Mouse (Mus musculus) heart, embryonic 10.5 days (tissue): ENCODE results near the gene Gm36245. TPM values are rescaled to one million over a fixed set of nuclear protein-coding genes. Genes with fewer than 3 reads are reported as not detected.

ENCODE experiments used
- DNase-seq: peaks from one replicate; pipeline ENCODE4 v3.0.0-alpha.2; 2017; ENCODE audit warnings: low spot score
- H3K27ac ChIP-seq: fragments of 300-500 bp; sonication (generic); 2 replicates; pipeline ENCODE4 v1.5.1; 2016; ENCODE audit warnings: mild to moderate bottlenecking
- H3K27me3 ChIP-seq: fragments of 300-500 bp; sonication (generic); 2 replicates; pipeline ENCODE4 v1.6.1; 2016; ENCODE audit warnings: mild to moderate bottlenecking; ENCODE audit not compliant: poor library complexity, insufficient read depth, severe bottlenecking
- H3K36me3 ChIP-seq: fragments of 300-500 bp; sonication (generic); 2 replicates; pipeline ENCODE4 v1.6.1; 2016; ENCODE audit warnings: mild to moderate bottlenecking, moderate library complexity
- H3K4me1 ChIP-seq: fragments of 300-500 bp; sonication (generic); 2 replicates; pipeline ENCODE4 v1.6.1; 2016; ENCODE audit warnings: mild to moderate bottlenecking
- H3K4me3 ChIP-seq: fragments of 300-500 bp; sonication (generic); 2 replicates; pipeline ENCODE4 v1.5.1; 2016; ENCODE audit warnings: mild to moderate bottlenecking, moderate library complexity
- H3K9me3 ChIP-seq: fragments of 300-500 bp; sonication (generic); 2 replicates; pipeline ENCODE4 v1.6.1; 2016; ENCODE audit warnings: mild to moderate bottlenecking, moderate library complexity
- WGBS: fragments of 180-500 bp; shearing (Covaris S2); methylation state at CpG from one replicate; pipeline ENCODE4 v1.1.7; 2016; 5-methylcytosine and 5-hydroxymethylcytosine counted together
- polyA plus RNA-seq: library from polyadenylated mRNA; unstranded; fragments of >200 nt; fragmentation: Nextera tagmentation; extraction: Ambion mirVana; gene quantifications from 2 replicates; pipeline ENCODE4 v1.2.1, GENCODE M21; 2016

Gm36245 gene
- polyA plus RNA-seq, result not detected in 2 replicates

DNA sequence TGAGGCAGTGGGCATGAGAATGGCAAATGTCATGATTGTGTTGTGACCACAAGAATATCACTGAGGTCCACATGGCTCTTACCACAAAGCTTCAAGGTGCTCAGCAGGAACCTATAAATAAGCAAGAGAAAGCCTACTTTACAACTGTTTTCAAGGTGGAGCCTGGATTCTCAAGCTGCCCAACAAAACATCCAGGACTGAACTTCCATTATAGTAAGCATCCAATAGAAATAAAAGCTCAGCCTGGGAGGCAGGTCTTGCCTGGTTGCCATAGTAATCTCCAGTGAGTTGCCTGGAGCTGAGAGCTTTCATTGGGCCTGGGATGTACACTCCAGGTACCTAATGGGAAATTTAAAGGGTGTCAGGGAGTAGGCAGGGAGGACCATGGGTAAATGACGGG lies at the start of gene Gm36245:
Gene Gm36245, plus strand, starts transcription at position 301 of the 400 bp plus-strand sequence.
- Histone ChIP-seq H3K9me3 (no peaks in the 10 kb centered on the region), H3K27ac (no peak within 1 kb of the TSS), H3K4me1 (no peaks in the 10 kb centered on the region), H3K4me3 (no peak within 1 kb of the TSS), H3K27me3 (no peaks in the 10 kb centered on the region), H3K36me3 (no peaks in the 10 kb centered on the region)
- WGBS, result 95% methylated on average over 1 of the region's 1 CpGs
- DNase-seq, result no peak

DNA sequence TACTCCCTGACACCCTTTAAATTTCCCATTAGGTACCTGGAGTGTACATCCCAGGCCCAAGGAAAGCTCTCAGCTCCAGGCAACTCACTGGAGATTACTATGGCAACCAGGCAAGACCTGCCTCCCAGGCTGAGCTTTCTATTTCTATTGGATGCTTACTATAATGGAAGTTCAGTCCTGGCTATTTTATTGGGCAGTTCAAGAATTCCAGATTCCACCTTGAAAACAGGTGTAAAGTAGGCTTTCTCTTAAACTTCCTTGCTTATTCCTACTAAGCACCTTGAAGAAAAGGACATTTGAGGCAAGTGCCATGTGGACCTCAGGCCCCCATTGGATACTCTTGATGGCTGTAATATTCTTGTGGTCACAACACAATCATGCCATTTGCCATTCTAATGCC lies 37.3 kb upstream of the Gm36245 start, which contains the start of gene 1700025B11Rik:
Gene 1700025B11Rik, minus strand, starts transcription at position 101 of the 400 bp plus-strand sequence.
- Histone ChIP-seq H3K4me3 (no peak within 1 kb of the TSS), H3K27ac (no peak within 1 kb of the TSS), H3K9me3 (no peaks in the 10 kb centered on the region), H3K27me3 (no peaks in the 10 kb centered on the region), H3K36me3 (no peaks in the 10 kb centered on the region), H3K4me1 (no peaks in the 10 kb centered on the region)
- DNase-seq, result no peak

DNA sequence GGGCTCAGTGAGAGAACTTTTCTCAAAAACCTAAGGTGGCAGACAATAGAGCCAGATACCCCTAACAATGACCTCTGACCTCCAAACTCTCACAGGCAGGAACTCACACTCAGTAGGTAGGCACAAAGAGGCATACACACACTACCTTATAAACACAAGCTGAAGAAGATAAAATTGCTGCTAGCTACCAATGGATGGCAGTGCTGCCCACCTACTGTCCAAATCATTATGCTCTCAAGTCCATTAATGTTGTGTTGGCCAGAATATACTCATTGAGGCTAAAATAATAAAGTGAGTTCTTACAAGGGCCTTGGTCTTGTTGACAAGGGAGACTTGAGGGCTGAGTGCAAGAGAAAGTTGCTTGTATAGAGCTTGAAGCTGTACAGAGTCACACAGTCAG lies 35.8 kb upstream of the Gm36245 start:
- DNase-seq, result no peak
- Histone ChIP-seq H3K9me3 (no peaks in the 10 kb centered on the region), H3K4me3 (no peak overlapping the region), H3K4me1 (no peaks in the 10 kb centered on the region), H3K27ac (no peak overlapping the region), H3K27me3 (no peaks in the 10 kb centered on the region), H3K36me3 (no peaks in the 10 kb centered on the region)

DNA sequence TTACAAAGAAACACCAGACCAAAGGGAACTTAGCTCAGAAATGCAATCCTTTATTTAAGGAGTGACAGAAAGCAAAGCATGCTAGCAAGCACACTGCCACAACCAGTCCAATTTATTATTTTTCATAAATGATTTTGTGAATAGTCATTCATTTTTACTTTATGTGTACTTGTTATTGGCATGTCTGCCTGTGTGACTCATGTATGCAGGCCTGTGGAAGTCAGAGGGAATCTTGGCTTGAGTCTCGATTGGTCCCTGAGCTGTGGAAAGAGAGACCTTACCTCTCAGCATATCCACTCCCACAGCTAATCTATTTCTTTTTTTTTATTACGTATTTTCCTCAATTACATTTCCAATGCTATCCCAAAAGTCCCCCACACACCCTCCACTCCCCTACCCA lies 20.3 kb upstream of the Gm36245 start:
- H3K36me3 ChIP-seq, result no peaks in the 10 kb centered on the region
- no peak for DNase-seq
- H3K27ac ChIP-seq, result no peak overlapping the region
- H3K9me3 ChIP-seq, result 0 out of 2 replicates have a peak, but pooled peaks cover 5% of the 10 kb centered on the region
- H3K27me3 ChIP-seq, result no peaks in the 10 kb centered on the region
- 94% methylated on average over 2 of the region's 2 CpGs for WGBS
- H3K4me1 ChIP-seq, result no peaks in the 10 kb centered on the region
- H3K4me3 ChIP-seq, result no peak overlapping the region

DNA sequence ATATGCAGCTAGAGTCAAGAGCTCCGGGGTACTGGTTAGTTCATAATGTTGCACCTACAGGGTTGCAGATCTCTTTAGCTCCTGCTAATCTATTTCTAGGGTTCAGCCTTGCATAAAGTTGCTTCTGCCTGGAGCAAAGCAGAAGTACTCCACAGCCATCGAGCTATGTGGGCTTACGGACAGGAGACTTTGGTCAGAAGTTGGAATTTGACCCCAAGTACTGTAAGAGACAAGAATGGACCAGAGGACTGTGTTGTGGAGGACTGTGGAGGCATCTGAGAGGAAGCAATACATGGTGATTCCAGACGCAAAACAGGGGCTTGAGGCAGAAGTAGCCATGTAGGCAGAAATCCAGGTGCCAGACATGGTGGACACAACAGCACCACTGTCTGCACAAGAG lies 19.7 kb upstream of the Gm36245 start:
- H3K36me3 ChIP-seq, result no peaks in the 10 kb centered on the region
- 87% methylated on average over 4 of the region's 4 CpGs for WGBS

DNA sequence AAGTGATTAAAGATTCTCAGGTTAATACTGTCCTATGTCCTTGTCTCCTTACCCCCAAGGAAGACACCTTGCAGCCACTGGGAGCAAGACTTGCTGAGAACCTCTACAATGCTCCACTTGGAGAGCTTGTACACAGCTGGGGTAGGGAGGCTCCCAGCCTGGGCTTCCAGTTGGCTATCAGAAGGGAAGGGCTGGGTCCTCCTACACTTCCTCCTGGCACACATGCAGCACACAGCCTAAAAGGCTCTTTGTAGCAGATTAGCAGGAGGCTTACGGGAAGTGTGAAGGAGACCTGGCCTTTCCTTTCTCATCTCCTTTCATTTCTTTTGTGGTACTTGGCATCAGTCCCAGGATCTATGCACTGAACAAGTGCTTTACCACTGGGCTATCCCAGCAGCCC lies 17.4 kb upstream of the Gm36245 start:
- H3K4me3 ChIP-seq, result no peak overlapping the region
- H3K36me3 ChIP-seq, result no peaks in the 10 kb centered on the region
- no peak overlapping the region for H3K27ac ChIP-seq
- 0 out of 2 replicates have a peak, but pooled peaks cover 5% of the 10 kb centered on the region for H3K9me3 ChIP-seq
- 26% methylated on average over 1 of the region's 1 CpGs for WGBS
- H3K4me1 ChIP-seq, result no peaks in the 10 kb centered on the region
- H3K27me3 ChIP-seq, result no peaks in the 10 kb centered on the region
- no peak for DNase-seq

More for the DNA sequence above, 19.7 kb upstream of the Gm36245 start:
- no peak for DNase-seq
- no peaks in the 10 kb centered on the region for H3K4me1 ChIP-seq
- H3K9me3 ChIP-seq, result 0 out of 2 replicates have a peak, but pooled peaks cover 5% of the 10 kb centered on the region
- no peak overlapping the region for H3K27ac ChIP-seq
- no peak overlapping the region for H3K4me3 ChIP-seq
- no peaks in the 10 kb centered on the region for H3K27me3 ChIP-seq

DNA sequence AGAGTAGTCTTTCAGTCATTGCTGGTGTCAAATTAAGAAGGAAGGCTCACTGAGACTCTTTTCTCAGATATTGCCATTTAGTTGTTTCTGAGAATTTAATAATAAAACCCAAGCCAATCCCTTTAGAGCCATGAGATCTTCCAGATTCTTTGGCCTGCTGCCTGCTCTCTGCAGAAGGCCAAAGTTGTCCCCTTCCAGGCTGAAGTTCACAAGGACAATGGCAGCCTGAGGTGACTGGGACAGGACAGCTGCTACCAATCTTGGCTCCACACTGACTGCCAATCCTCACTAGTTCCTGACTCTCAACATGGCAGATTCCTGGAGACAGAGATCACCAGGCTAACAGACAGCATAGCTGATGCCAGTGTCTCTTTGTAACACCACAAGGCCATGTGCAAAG lies 12.0 kb upstream of the Gm36245 start:
- no peaks in the 10 kb centered on the region for H3K36me3 ChIP-seq
- no peaks in the 10 kb centered on the region for H3K27me3 ChIP-seq
- H3K9me3 ChIP-seq, result 0 out of 2 replicates have a peak, but pooled peaks cover 5% of the 10 kb centered on the region
- H3K4me1 ChIP-seq, result no peaks in the 10 kb centered on the region
- no peak overlapping the region for H3K4me3 ChIP-seq
- DNase-seq, result no peak
- H3K27ac ChIP-seq, result no peak overlapping the region

DNA sequence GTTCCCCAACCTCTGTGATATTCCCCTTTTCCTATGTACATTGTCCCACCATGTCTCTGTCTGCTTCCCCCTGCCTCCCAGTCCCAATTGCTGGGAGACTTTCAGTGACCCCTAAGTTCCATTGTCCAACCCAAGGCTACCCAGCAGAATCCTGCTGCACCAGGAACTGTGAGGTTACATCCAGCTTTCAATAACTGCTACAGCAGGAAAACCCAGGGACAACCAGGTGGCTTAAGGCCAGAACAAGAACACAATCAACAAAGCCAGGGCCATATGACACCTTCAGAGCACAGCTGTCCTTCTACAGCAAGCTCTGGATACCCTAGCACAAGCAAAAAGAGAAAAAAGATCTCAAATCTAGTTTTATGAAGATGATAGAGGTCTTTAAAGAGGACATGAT lies 10.1 kb upstream of the Gm36245 start:
- no peak for DNase-seq
- Histone ChIP-seq H3K4me1 (peaks cover 8% of the 10 kb centered on the region; the same call in 1 of the 2 replicates), H3K9me3 (no peaks in the 10 kb centered on the region), H3K4me3 (no peak overlapping the region), H3K27ac (no peak overlapping the region), H3K27me3 (no peaks in the 10 kb centered on the region), H3K36me3 (no peaks in the 10 kb centered on the region)

DNA sequence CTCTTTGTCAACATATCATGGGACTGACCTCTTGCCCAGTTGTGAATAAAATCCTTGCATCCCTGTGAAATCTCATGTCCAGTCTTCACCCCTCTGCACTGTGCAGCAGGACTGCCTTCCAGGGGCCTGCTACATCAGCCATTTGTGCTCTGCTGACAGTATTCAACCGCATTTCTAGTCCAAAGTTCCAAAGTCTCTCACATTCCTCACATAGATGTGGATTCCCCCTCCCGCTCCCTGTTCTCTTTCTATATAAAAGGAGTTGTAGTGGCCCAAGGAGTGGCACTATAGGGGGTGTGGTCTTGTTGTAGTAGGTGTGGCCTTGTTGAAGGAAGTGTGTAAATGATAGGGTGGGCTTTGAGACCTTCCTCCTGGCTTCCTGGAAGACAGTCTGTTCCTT lies 8.2 kb upstream of the Gm36245 start:
- no peak for DNase-seq
- H3K27me3 ChIP-seq, result no peaks in the 10 kb centered on the region
- WGBS, result 67% methylated on average over 2 of the region's 2 CpGs

DNA sequence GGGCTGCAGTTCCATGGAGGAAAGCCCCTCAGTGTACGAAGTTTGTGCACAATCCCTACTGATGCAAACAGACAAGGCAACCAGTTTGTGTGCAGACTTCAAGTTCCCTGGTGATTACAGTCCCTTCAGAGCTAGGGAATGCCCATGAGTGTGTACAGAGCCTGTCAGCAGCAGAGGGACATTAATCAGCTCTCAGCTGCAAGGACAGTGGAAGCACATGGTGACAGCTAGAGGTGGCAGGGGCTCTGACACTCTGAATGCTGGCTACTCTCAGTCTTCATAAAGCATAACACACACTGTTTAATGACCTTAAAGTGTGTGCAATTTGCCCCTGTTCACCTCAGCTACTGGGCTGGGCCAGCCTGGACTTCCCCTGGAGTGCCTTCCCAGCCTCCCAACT lies 5.5 kb upstream of the Gm36245 start:
- H3K4me1 ChIP-seq, result peaks cover 8% of the 10 kb centered on the region; the same call in 1 of the 2 replicates
- no peaks in the 10 kb centered on the region for H3K36me3 ChIP-seq
- WGBS, result 36% methylated on average over 1 of the region's 1 CpGs
- no peak overlapping the region for H3K4me3 ChIP-seq
- DNase-seq, result no peak
- H3K27ac ChIP-seq, result no peak overlapping the region
- H3K27me3 ChIP-seq, result no peaks in the 10 kb centered on the region
- no peaks in the 10 kb centered on the region for H3K9me3 ChIP-seq

More for the DNA sequence above, 8.2 kb upstream of the Gm36245 start:
- Histone ChIP-seq H3K4me1 (peaks cover 8% of the 10 kb centered on the region; the same call in 1 of the 2 replicates), H3K36me3 (no peaks in the 10 kb centered on the region), H3K9me3 (no peaks in the 10 kb centered on the region), H3K27ac (no peak overlapping the region), H3K4me3 (no peak overlapping the region)

DNA sequence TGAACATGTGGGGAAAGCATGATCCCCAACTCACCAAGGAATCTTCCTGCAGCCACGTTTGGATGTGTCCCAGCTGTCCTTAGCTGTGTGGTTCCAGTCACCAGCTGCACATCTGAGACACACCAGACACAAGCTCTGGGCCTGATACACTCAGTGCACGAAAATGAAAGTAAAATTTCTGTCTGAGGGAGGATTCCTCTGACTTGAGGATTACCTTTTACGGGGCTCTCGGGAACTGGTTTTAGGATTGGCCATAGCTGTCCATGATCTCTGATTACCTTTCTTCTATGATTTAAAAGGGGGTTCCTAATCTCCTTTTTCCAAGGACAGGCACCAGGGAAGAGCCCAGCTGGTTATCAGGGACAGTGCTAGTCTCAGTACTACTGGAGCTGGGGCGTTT lies 3.1 kb upstream of the Gm36245 start, which contains the start of gene Apol10b:
Gene Apol10b, minus strand, starts transcription at position 165 of the 400 bp plus-strand sequence.
- no peaks in the 10 kb centered on the region for H3K27me3 ChIP-seq
- H3K4me1 ChIP-seq, result peaks cover 8% of the 10 kb centered on the region; the same call in 1 of the 2 replicates
- H3K36me3 ChIP-seq, result no peaks in the 10 kb centered on the region
- H3K4me3 ChIP-seq, result no peak within 1 kb of the TSS
- no peak within 1 kb of the TSS for H3K27ac ChIP-seq
- 59% methylated on average over 5 of the region's 5 CpGs for WGBS
- H3K9me3 ChIP-seq, result no peaks in the 10 kb centered on the region
- DNase-seq, result no peak

DNA sequence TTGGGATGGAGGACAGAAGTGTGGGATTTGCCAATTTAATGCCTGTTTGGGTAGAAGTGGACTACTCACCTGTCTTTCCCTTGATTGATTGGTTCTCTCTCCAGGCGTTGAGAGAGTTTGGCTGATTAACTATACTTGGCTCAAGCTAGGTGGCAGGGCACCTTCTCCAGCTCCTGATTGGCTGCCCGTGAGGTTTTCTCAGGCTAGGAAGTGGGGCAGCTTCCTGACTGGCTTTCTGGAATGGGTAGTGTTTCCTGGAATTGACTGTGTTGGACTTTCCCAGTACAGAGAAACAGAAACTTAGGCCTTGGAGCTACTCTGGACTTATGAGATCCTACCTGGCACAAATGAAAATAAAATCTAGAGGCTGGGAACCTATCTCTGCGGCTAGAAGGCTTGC lies 629 bp upstream of the Gm36245 start:
- H3K27me3 ChIP-seq, result no peaks in the 10 kb centered on the region
- peaks cover 4% of the 10 kb centered on the region; the same call in 1 of the 2 replicates for H3K4me1 ChIP-seq
- H3K27ac ChIP-seq, result no peak overlapping the region
- WGBS, result 46% methylated on average over 3 of the region's 3 CpGs
- no peaks in the 10 kb centered on the region for H3K36me3 ChIP-seq
- H3K4me3 ChIP-seq, result no peak overlapping the region
- no peak for DNase-seq
- no peaks in the 10 kb centered on the region for H3K9me3 ChIP-seq

DNA sequence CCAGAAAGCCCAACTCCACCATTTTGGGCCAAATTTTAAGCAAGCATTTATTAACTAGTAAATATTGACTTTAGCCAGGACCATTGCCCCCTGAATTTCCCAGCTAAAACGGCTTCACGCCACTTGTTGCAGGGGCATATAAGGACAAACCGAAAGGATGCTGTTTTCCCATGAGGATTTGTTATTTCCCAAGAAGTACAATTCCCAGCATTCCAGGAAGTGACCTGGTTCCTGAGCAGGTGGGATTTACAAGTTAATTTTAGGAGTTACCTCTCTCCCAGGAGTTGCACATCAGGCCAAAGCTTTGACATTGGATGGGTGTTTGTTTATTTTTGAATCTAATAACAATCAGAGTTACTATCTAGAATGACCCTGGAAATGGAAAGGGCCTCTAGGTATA lies 7.0 kb downstream of the Gm36245 start:
- 85% methylated on average over 3 of the region's 3 CpGs for WGBS

DNA sequence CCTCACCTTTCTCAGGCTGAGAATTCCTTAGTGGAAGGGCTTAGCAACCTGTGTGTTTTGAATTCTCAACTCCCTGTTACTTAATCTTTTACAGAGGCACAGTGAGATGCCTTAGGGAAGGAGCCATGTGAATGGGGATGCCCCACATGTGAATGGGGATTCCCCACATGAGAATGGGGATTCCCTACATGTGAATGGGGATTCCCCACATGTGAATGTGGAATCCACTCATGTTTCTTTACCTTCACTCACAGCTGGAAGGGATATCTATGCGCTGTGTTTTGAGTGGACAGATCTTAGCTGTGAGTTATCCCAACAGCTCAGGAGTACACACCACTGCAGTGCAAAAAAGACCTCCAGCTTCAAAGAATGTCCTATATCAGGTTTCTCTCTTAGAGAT lies 25.7 kb downstream of the Gm36245 start:
- no peak overlapping the region for H3K27ac ChIP-seq
- H3K4me1 ChIP-seq, result no peaks in the 10 kb centered on the region
- no peaks in the 10 kb centered on the region for H3K27me3 ChIP-seq
- 80% methylated on average over 1 of the region's 1 CpGs for WGBS
- no peaks in the 10 kb centered on the region for H3K36me3 ChIP-seq
- no peak for DNase-seq
- H3K4me3 ChIP-seq, result no peak overlapping the region
- H3K9me3 ChIP-seq, result no peaks in the 10 kb centered on the region

More for the DNA sequence above, 7.0 kb downstream of the Gm36245 start:
- Histone ChIP-seq H3K4me3 (no peak overlapping the region), H3K36me3 (no peaks in the 10 kb centered on the region), H3K4me1 (no peaks in the 10 kb centered on the region), H3K27me3 (no peaks in the 10 kb centered on the region), H3K9me3 (no peaks in the 10 kb centered on the region), H3K27ac (no peak overlapping the region)
- DNase-seq, result no peak
